Mouse (Mus musculus): ENCODE data around the gene Lrmda. TPM values are rescaled to one million over a fixed set of nuclear protein-coding genes. Genes with fewer than 3 reads are reported as not detected.
A peak's percentile ranks its signal among the peaks of the same experiment; 100 is the strongest.

Gene Lrmda
- total RNA-seq, 4 experiments from 2014 or later, result 1.2 to 2.4 (median 1.3) TPM

- no peak for DNase-seq (ENCODE audit: low spot score in 2 of 2)
These were observed 287.2 kb downstream of the Lrmda start for GRCm38 (mm10) chr14:22306759-22307158.

DNA sequence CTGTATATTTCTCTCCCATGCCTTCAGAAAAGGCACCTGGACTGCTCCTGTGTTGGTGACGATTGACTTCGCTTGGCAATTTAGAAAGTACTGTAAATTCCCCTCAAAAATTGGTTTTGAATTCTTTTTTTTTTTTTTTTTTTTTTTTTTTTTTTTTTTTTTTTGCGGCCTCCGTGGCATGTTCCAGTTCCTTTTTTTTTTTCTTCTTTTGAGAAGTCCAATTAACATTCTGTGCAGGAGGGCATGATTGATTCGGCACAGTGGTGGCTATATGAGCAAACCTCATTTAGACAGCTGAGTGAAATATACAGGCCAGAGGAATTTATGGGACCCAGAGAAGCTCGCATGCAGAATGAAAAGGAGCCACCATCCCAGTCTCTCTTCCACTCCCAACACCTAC lies 288.5 kb downstream of the Lrmda start:
- no peak for DNase-seq (ENCODE audit: low spot score in 2 of 2)

DNA sequence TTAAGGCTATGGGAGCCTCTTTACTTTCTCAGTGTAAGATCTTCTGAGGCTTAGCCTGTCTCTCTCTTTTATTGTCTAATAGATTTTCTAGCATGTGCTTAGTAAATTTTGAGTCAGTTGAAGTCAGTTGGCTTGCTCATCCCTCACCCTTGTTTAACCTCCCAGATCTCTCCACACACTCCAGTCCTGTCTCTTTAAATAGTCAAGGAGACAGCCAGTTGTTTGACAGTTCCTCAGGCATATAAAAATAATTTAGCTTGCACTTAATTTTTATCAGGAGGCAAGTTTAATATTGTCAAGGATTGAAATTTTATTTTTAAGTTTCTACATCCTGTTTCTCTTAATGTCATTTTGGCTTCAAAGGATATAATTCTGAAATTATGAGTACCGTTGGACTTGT lies 303.5 kb downstream of the Lrmda start:
- DNase-seq (ENCODE audit: low spot score in 2 of 2), result no peak

DNA sequence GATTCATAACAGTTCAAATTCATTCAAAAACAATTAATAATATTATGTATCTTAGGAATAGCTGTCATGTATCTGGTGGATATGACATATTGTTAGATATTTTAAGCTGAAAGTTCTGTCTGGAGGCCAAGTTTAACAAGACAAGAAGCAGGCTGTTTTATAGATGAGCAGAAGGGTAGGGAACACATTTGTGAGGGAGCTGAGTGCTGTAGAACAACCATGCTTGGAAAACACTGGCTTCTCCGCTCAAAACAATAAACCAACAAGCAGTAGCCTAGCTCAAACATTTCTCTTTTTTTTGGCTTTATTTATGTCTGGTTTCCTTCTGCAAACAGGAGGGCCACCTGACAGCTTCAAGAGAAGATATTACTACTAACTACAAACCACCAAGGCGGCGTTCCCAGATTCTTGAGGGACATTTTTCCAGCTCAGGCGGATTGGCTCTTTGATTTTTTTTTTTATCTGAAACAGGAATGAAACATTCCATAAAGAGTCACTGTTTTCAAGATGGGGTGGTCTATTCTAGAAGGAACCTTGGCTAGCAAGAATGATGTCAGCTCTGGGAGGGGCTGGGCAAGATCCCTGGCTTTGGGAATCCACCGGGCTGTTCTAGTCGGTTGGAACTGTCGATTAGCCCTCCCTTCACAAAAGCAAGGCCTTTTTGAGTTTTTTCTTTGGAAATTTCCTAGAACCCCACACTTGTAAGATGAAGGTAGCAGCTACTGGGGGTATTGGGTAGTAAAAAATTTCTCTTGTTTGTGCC lies 304.2 kb downstream of the Lrmda start:
- DNase-seq (ENCODE audit: low spot score in 2 of 2), result no peak

GRCm38 (mm10) chr14:22326218-22326964 lies 306.9 kb downstream of the Lrmda start:
- DNase-seq (ENCODE audit: low spot score in 2 of 2), result no peak

- DNase-seq (ENCODE audit: low spot score in 2 of 2), result no peak
These were observed 309.7 kb downstream of the Lrmda start for GRCm38 (mm10) chr14:22329191-22329590.

DNA sequence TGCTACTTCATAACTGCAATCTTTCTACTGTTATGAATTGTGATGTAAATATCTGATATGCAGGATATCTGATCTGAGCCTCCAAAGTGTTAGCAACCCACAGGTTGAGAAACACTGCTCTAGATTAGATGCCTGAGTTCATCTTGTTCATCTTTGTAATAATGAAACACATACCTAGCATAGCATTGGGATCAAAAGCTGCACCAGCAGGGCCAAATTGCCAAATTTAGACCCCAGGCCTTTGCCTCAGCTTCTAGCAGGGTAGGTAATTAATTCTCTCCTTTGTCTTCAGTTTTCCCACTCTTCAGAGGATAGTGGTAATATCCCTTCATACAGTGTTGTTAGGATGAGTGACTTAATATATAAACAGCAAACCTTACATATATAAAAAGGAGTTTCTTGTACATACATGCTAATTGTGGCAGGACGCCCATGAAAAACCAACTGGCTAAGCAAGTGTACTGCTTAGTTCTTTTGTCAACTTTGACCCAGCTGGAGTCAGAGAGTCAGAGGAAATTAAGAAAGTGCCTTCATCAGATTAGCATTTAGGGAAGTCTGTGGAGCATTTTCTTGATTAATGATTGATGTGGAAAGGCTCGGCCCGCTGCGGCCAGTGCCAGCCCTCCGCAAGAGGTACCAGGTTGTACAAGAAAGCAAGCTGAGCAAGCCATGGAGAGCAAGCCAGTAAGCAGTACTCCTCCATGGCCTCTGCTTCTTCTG lies 315.7 kb downstream of the Lrmda start:
- DNase-seq (ENCODE audit: low spot score in 2 of 2), result no peak

- DNase-seq (ENCODE audit: low spot score in 2 of 2), result peak; percentile 11 to 25
These were observed 319.7 kb downstream of the Lrmda start for GRCm38 (mm10) chr14:22339176-22339575.

DNA sequence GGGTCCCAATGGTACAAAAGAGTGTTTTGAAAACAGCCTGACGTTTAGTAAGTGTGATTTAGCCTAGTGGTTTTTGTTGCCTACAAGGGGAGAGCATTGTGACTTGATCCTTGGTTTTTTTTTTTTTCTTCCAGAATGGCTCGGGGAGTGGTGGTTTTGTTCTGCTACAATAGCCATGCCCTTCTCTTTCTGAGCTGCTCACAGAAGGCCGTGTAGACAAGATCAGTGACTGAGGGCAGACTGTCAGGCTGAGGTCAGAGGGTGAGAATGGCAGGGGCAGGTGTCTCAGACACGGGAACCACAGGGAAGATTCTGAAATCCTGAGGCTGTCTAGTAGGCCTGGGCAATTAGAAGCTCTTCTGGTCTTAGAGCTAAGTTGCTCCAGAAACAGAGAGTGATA lies 323.8 kb downstream of the Lrmda start:
- DNase-seq (ENCODE audit: low spot score in 2 of 2), result no peak

- DNase-seq (ENCODE audit: low spot score in 2 of 2), result no peak
These were observed 325.7 kb downstream of the Lrmda start for GRCm38 (mm10) chr14:22345248-22345647.

GRCm38 (mm10) chr14:22353626-22354025 lies 334.1 kb downstream of the Lrmda start:
- DNase-seq (ENCODE audit: low spot score in 2 of 2), result no peak

- DNase-seq (ENCODE audit: low spot score in 2 of 2), result no peak
These were observed 335.5 kb downstream of the Lrmda start for GRCm38 (mm10) chr14:22354769-22355574.

GRCm38 (mm10) chr14:22357991-22358503 lies 338.5 kb downstream of the Lrmda start:
- DNase-seq (ENCODE audit: low spot score in 2 of 2), result no peak

- DNase-seq (ENCODE audit: low spot score in 2 of 2), result peak in 1 of 2 experiments; percentile 49
These were observed 344.7 kb downstream of the Lrmda start for GRCm38 (mm10) chr14:22364010-22364748.

- no peak for DNase-seq (ENCODE audit: low spot score in 2 of 2)
These were observed 345.4 kb downstream of the Lrmda start for GRCm38 (mm10) chr14:22364771-22365355.

DNA sequence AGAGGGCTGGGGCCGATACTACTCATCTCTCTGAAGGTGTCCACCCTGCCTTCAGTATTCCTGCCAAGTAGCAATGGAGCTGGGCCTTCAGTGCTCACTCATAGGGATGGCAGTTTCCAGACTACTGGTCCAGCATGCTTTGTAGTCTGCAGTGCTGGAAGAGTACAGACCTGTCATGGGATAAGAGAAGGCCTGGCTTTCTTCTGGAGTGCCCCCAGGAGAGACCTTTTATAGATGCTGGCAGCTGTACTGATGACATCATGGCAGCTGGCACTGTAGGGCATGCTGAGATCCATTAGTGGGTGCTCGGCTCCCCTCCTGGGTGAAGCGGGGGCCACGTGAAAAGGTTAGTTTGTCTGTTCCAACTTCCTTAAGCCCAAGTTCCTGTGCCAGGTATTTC lies 348.1 kb downstream of the Lrmda start:
- DNase-seq (ENCODE audit: low spot score in 2 of 2), result no peak

DNA sequence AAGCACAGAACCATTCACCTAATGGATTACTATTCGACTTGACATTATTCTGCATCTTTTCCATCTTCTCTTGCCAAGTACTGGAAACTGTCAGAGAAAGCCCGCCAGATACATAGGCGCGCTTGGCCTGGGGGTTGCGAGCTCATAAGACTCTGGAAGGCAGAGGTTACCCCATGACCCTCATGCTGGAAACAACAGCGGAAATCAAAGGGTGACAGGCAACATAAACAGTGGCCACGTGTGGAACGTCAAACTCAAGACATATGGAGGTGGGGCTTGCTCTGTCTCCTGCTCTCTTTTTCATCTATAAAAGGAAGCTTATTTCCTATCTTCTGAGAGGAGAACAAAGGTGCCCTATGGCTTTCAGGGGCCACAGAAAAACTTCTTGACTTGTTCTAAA lies 351.6 kb downstream of the Lrmda start:
- DNase-seq (ENCODE audit: low spot score in 2 of 2), result no peak

GRCm38 (mm10) chr14:22372666-22373360 lies 353.3 kb downstream of the Lrmda start:
- DNase-seq (ENCODE audit: low spot score in 2 of 2), result no peak

GRCm38 (mm10) chr14:22373361-22373745 lies 353.8 kb downstream of the Lrmda start:
- DNase-seq (ENCODE audit: low spot score in 2 of 2), result no peak

Measured in left cerebral cortex, adult 8-10 months (tissue).